Mouse (Mus musculus) liver, adult 2 months (tissue): ENCODE measurements around the gene Grid2ip. TPM values are rescaled to one million over a fixed set of nuclear protein-coding genes. Genes with fewer than 3 reads are reported as not detected.
"Not testable (repeated sequence)": the region's sequence is repeated elsewhere in the genome, so short reads cannot be mapped to it uniquely, and the experiment has no call there.

Source experiments
- DNase-seq: peaks from one replicate; pipeline ENCODE4 v3.0.0-alpha.2; 2011; ENCODE audit warnings: low read depth, low spot score; ENCODE audit errors: extremely low read depth
- H3K27ac ChIP-seq: fragments of 200-500 bp; replicated peaks from 2 replicates; pipeline ENCODE4 v1.5.1; 2012; ENCODE audit warnings: low read depth, mild to moderate bottlenecking, control low read depth, inconsistent platforms, low read length; ENCODE audit not compliant: insufficient read depth
- H3K27me3 ChIP-seq: fragments of 200-500 bp; 2 replicates; pipeline ENCODE4 v1.6.1; 2012; ENCODE audit warnings: mild to moderate bottlenecking, moderate library complexity, low read length, inconsistent platforms; ENCODE audit not compliant: control insufficient read depth, insufficient read depth
- H3K36me3 ChIP-seq: fragments of 200-500 bp; 2 replicates; pipeline ENCODE4 v1.6.1; 2012; ENCODE audit warnings: low read length, inconsistent platforms; ENCODE audit not compliant: control insufficient read depth, insufficient read depth
- H3K4me1 ChIP-seq: fragments of 200-500 bp; 2 replicates; pipeline ENCODE4 v1.6.1; 2011; ENCODE audit warnings: low read length; ENCODE audit not compliant: control insufficient read depth, insufficient read depth
- H3K4me3 ChIP-seq: fragments of 200-500 bp; 2 replicates; pipeline ENCODE4 v1.5.1; 2011; ENCODE audit warnings: low read depth, mild to moderate bottlenecking, control low read depth, low read length, moderate library complexity; ENCODE audit not compliant: insufficient read depth
- H3K79me2 ChIP-seq: fragments of 200-500 bp; 2 replicates; pipeline ENCODE4 v1.6.1; 2012; ENCODE audit warnings: inconsistent platforms, mild to moderate bottlenecking, low read length, moderate library complexity; ENCODE audit not compliant: control insufficient read depth, insufficient read depth
- H3K9ac ChIP-seq: fragments of 200-500 bp; 2 replicates; pipeline ENCODE4 v1.6.1; 2012; ENCODE audit warnings: low read depth, mild to moderate bottlenecking, control low read depth, inconsistent platforms, low read length
- CTCF ChIP-seq: fragments of 200-500 bp; IDR thresholded peaks from 2 replicates; pipeline ENCODE4 v1.5.1; 2011; ENCODE audit warnings: low read depth, low read length, control low read depth
- POLR2A ChIP-seq: fragments of 200-500 bp; IDR thresholded peaks from 2 replicates; pipeline ENCODE4 v1.6.1; 2011; ENCODE audit warnings: low read length, control low read depth; ENCODE audit not compliant: insufficient read depth; ENCODE audit errors: extremely low read depth
- WGBS: fragments of 180-500 bp; shearing (Covaris S2); methylation state at CpG from one replicate; pipeline ENCODE4 v1.1.7; 2018; 5-methylcytosine and 5-hydroxymethylcytosine counted together
- polyA plus RNA-seq: library from polyadenylated mRNA; depleted of rRNA; stranded (reverse); fragments of >200 nt; gene quantifications from 2 replicates; pipeline ENCODE4 v1.2.3, GENCODE M21; 2012
- total RNA-seq: library from RNA; depleted of rRNA; stranded (reverse); fragments of >200 nt; gene quantifications from 2 replicates; pipeline ENCODE4 v1.2.3, GENCODE M21; 2014

Grid2ip gene
- total and polyA plus RNA-seq, 2 experiments, result 0.13 TPM; not detected in 1

- H3K36me3 ChIP-seq, result no peaks in the 10 kb centered on the region
- TF ChIP-seq CTCF (peak; percentile 88), POLR2A (no peak)
- H3K79me2 ChIP-seq, result no peaks in the 10 kb centered on the region
- 0 out of 2 replicates have a peak, but pooled peaks cover 3% of the 10 kb centered on the region for H3K4me1 ChIP-seq
- H3K4me3 ChIP-seq, result no peak overlapping the region
- H3K27me3 ChIP-seq, result peaks cover 4% of the 10 kb centered on the region; the same call in 1 of the 2 replicates
- DNase-seq, result no peak
- no peak overlapping the region for H3K27ac ChIP-seq
- 9% methylated on average over 21 of the region's 21 CpGs for WGBS
- no peak overlapping the region for H3K9ac ChIP-seq
Measured at GRCm38 (mm10) chr5:143375242-143375641, 18.1 kb downstream of the Grid2ip start.

- 0 out of 2 replicates have a peak, but pooled peaks cover 3% of the 10 kb centered on the region for H3K4me1 ChIP-seq
- H3K79me2 ChIP-seq, result no peaks in the 10 kb centered on the region
- 88% methylated on average over 4 of the region's 4 CpGs for WGBS
- no peak for DNase-seq
- no peak overlapping the region for H3K9ac ChIP-seq
- no peak overlapping the region for H3K27ac ChIP-seq
- no peak overlapping the region for H3K4me3 ChIP-seq
- peak; percentile 19; the same call in 1 of the 2 replicates for TF ChIP-seq CTCF
- no peak for TF ChIP-seq POLR2A
- H3K27me3 ChIP-seq, result no peaks in the 10 kb centered on the region; the same call in 1 of the 2 replicates
- no peaks in the 10 kb centered on the region for H3K36me3 ChIP-seq
Measured at GRCm38 (mm10) chr5:143376156-143376555, 19.0 kb downstream of the Grid2ip start.

GRCm38 (mm10) chr5:143386797-143387621, 29.9 kb downstream of the Grid2ip start:
- whole genome bisulfite sequencing, result 10% methylated on average over 39 of the region's 39 CpGs
- Histone ChIP-seq H3K9ac (no peak overlapping the region), H3K27me3 (no peaks in the 10 kb centered on the region), H3K79me2 (no peaks in the 10 kb centered on the region), H3K36me3 (no peaks in the 10 kb centered on the region), H3K4me3 (no peak overlapping the region; the same call in 1 of the 2 replicates), H3K27ac (no peak overlapping the region), H3K4me1 (no peaks in the 10 kb centered on the region)
- TF ChIP-seq POLR2A (no peak), CTCF (no peak)
- DNase-seq, result no peak

GRCm38 (mm10) chr5:143394184-143394583, 37.0 kb downstream of the Grid2ip start:
- Histone ChIP-seq H3K27ac (no peak overlapping the region), H3K4me3 (no peak overlapping the region), H3K36me3 (no peaks in the 10 kb centered on the region), H3K27me3 (no peaks in the 10 kb centered on the region), H3K4me1 (peaks cover 10% of the 10 kb centered on the region), H3K9ac (no peak overlapping the region), H3K79me2 (no peaks in the 10 kb centered on the region)
- TF ChIP-seq POLR2A (no peak), CTCF (peak; percentile 18; the same call in 1 of the 2 replicates)
- WGBS, result 88% methylated on average over 7 of the region's 7 CpGs
- DNase-seq, result no peak

- H3K9ac ChIP-seq, H3K79me2 ChIP-seq, H3K27me3 ChIP-seq, H3K4me3 ChIP-seq, H3K36me3 ChIP-seq, H3K27ac ChIP-seq, DNase-seq: not testable (repeated sequence)
- H3K4me1 ChIP-seq, result peaks cover 10% of the 10 kb centered on the region
- WGBS, result 96% methylated on average over 2 of the region's 2 CpGs
Measured at GRCm38 (mm10) chr5:143394966-143395365, 37.8 kb downstream of the Grid2ip start.

GRCm38 (mm10) chr5:143395649-143396048, 38.5 kb downstream of the Grid2ip start:
- 73% methylated on average over 2 of the region's 2 CpGs for WGBS
- TF ChIP-seq CTCF, result peak; percentile 69
- no peak for TF ChIP-seq POLR2A
- DNase-seq, result peak; percentile 59

More at GRCm38 (mm10) chr5:143395649-143396048, 38.5 kb downstream of the Grid2ip start:
- Histone ChIP-seq H3K79me2 (no peaks in the 10 kb centered on the region), H3K4me3 (no peak overlapping the region), H3K4me1 (peaks cover 16% of the 10 kb centered on the region), H3K9ac (no peak overlapping the region), H3K27me3 (no peaks in the 10 kb centered on the region), H3K36me3 (no peaks in the 10 kb centered on the region), H3K27ac (no peak overlapping the region)
